Mouse (Mus musculus) activated CD4-positive, CD25-positive, alpha-beta regulatory T cell, adult 4 months (primary cell): Measurements from ENCODE around the gene Aes. TPM values are rescaled to one million over a fixed set of nuclear protein-coding genes. Genes with fewer than 3 reads are reported as not detected.

ENCODE experiments used
- ATAC-seq: one replicate; pipeline ENCODE4 v1.8.0; 2017
- polyA plus RNA-seq, 2 experiments: library from polyadenylated mRNA; unstranded; fragments of 100-300 nt; shearing (Covaris generic); gene quantifications; one replicate each; pipeline ENCODE4 v1.2.1; 2017

Gene Aes
- polyA plus RNA-seq, result 100 to 1,000 TPM; 120 to 125 TPM

DNA sequence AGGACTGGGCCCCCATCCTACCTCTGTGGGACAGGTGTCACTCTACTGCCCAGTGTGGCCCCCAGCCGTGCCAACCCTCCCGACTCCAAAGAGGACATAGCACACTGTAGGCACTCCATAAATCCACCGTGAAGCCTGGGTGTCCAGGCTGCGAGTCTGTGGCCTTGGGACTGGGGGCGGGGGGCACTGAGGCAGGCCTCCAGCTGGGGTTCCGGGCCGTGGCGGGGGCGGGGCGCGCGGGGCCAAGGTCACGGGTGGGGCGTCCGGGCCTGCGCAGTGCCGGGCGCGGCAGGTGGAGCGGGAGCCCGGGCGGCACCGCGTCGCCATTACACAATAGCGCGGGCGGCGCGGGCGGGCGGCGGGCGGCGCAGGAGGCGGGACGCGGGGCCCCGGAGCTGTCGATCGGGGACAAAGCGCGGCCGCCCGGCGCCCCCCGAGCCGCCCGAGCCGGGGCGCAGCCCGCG is at the start of gene Aes:
Gene Aes, plus strand, starts transcription at position 326 of the 464 bp plus-strand sequence.
- peak; percentile 28 for ATAC-seq

DNA sequence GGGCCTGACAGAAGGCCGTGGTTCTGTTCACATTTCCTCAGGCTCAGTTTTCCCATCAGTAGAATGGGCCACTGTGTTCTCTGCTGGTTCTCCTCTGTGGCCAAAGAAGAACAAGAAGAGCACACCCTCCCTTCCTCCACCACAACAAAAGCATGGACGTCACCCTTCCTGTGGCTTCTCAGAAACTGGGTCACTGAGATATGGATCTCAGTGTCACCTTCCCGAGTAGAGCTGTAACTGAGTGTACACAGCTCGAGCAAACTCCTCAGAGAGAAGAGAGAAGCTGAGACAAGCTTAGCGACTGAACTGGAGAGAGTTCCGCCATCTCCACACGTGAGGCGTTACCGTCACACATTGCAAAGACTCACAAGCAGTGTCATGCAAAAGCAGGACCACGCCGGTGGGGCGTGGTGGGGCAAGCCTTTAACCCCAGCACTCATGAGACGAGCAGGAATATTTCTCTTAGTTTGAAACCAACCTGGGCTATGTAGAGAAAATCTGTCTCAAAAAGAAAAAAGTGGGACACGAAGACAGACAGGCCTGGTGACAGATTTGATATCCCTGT is 49.0 kb upstream of the Aes start:
- ATAC-seq, result peak; percentile 68

DNA sequence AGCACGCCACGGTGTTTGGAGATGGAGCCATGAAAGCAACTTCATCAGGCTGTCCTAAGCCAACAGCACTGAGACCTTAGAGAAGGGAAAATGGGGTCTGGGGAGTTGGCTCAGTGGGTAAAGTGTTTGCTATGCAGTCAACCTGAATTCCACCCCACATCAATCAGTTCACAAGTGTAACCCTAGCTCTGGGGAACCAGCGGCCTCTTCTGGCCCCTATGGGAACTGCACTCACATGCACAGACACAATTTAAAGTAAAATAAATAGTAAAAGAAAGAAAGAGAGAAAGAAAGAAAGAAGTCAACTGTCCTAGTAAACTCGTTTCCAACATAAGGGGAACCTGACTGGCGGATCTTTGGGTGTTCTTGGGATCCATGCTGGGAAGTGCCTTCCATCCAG is 45.5 kb upstream of the Aes start:
- ATAC-seq, result no peak

DNA sequence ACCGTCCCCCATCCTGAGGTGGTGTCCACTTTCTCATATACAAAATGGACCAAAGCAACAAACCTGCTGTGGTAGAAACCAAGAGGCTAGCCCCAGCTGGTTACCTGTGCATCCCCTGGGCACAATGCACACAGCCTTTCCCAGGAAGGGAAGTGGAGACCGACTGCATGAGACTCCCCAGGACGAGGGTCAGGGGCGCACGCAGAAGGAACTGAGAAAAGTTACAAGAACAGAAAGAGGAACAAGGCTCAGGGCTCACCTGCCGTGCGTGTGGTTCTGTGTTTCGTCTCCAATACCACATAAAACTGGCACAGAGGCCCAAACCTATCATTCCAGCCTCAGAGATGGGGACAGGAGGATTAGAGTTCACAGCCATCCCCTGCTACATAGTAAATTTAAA is 42.1 kb upstream of the Aes start:
- ATAC-seq, result no peak

DNA sequence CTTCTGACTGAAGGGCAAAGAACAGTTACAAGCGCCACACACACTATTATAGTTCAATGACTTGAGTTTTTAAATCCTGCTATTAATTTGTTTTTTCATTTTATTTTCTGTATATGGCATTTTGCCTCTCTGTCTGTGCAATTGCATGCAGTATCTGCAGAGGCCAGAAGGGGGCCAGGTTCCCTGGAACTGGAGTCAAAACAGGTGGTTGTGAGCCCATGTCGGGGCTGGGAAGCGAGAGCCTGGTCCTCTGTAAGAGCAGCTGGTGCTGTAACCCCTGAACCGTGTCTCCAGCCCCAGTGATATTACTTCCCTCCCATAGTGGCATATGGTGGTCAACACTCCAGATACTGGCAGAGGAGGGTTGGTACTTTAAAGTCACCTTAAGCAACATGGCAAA is 40.7 kb upstream of the Aes start:
- peak; percentile 79 for ATAC-seq

DNA sequence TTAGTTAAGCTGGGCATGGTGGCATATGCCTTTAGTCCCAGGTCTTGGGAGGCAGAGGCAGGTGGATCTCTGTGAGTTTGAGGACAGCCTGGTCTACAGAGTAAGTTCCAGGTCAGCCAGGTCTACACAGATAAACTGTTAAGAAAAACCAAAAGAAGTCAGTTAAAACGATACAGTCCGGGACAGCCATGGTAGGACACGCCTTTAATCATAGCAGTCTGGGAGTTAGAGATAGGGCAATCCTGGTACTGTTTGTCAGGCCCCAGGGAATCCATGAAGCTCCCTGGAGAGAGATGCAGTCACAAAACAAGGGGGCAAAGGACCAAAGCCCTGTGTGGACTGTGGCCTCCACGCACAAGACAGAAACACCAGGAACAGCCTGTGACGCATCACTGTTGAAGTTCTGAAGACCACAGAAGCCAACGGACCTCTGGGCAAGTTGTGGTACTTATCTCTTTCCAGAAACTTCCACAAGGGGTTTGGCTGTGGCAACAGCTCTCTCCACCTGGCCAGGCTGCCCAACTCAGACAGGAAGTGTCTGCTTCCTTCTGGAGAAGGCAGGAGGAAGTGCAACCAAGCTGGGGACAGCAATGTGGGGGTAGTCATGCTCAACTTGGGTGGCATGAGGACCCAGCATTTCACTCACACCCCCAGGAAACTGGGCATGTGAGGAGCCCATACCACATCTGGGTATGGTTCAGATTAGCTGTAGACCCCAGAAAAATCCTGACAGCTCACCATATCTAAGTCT is 39.9 kb upstream of the Aes start:
- no peak for ATAC-seq

DNA sequence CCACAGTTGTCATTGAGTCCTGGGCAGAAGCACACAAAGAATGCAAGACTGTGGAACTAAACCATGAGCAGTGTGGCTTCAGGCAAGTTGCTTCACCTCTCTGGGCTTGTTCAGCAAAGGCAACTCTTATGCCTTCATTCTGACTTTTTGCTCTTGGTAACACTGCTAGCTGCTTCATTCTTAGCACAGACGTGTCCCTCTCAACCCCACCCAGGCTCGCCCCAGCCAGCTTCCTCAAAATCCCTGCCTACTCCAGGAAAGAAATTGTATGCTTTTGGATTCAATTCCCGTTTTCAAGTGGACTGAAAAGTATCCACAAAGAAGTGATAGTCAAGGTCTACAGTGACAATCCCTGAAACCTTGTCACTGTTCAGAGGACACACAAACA is 39.3 kb upstream of the Aes start:
- ATAC-seq, result no peak

DNA sequence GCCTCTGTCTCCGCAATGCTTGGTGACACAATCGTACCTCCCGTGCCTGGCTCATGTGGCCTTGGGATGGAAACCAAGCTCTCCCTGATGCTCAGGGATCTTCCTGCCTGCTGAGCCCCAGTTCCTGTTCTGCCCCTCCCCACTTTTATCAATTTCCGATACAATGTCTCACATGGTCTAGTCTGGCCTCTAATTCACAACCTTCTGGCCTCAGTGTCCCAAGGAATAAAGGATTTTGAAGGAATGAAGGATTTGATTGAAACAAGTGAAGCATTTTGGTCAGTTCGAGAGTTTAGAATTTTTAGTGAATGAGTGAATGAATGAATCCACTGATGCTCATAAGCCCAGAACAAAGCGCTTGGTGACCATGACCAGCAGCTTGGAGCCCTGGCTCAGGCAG is 36.1 kb upstream of the Aes start:
- ATAC-seq, result no peak

DNA sequence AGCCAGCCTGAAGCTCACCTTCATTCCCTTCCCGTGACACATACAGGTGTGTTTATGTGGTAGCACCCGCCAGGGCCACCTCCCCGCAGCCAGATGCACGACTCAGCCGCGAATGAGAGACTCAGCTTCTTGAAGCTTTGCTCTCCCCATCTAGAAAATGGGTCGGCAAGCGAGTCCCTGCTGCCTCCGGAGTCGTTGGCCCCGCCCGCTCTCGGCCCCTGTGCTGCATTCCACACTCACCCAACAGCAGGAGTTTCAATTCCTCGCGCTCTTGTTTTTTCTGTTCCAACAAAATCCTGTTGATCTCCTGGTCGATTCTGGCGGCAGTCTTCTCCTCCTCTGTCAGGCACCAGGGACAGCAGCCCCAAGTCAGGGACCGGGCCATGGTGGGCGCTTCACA is 35.7 kb upstream of the Aes start:
- ATAC-seq, result peak; percentile 22

DNA sequence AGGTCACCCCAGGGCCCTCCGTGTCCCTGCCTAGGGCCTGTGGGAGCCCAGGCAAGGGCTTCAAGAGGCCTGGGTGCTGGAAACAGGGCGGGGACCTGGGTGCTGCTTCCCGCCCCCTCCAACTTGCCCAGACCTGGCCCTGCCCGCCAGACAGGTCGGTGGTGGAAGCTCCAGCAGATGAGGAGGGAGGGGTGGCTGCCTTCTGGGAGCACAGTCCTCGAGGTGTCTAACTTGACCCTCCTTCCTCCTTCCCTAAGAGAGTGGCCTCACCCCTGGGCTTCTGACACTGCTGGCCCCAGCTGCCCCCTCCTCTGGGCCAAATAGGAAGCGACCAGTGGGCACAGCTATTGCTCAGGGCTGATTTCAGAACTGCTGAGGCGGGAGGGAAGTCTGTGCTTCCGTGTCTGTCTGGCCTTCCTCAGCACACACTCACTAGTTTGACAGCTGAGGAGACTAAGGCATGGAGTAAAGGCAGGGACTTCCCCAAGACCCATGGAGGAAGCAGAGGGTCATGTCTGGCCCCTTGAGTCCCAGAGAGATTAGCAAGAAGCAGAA is 35.2 kb upstream of the Aes start, which contains the start of gene Gna15:
Gene Gna15, minus strand, starts transcription at position 175 of the 555 bp plus-strand sequence.
- ATAC-seq, result peak; percentile 55

DNA sequence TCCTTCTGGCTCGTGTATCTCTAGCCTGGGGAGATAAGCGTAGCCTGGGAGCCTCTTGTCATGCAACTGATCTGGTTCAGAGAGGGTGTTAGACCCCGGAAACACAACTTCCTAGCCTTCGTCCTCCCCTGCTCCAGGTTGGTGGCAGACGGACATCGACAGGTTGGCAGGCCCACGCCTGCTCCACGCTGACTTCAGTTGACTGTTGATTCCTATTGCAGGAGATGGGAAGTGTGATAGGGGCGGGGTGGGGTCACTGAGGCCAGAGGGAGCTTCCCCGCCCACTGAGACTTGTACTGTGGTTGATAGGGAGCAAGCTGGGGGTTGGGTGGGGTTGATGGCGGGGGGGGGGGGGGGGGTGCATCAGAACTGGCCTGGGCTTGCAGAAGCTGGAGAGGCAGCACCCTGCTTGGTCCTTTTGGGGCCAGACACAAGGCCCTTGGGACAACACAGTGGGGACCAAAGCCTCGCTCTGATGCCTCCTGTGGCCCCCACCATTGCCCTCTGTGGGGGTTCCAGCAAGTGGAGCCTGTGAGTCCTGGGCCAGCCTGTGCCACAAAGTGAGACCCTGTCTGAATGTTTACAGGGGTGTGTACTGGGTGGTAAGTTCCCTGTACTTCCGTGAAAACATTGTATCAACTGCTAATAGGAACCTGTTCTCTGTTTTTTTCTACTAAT is 34.1 kb upstream of the Aes start:
- ATAC-seq, result no peak

DNA sequence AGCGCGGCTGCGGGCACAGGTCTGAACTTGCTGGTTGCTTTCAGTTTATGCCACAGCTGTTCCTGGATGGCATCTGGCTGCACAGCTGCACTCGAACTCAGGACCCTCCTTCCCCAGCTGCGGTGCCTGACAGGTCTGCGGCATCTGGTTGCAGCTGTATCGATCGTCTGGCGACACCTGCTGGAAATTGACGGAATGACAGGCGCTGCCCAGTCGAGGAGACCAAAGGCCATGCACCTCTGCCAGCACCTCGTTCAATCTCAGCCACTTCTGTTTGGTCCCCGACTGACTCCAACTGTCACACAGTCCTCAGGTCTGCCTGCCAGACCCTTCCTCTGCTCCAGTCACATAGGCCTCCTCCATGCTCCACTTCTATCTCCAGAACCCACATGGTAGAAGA is 32.5 kb upstream of the Aes start:
- peak; percentile 38 for ATAC-seq

DNA sequence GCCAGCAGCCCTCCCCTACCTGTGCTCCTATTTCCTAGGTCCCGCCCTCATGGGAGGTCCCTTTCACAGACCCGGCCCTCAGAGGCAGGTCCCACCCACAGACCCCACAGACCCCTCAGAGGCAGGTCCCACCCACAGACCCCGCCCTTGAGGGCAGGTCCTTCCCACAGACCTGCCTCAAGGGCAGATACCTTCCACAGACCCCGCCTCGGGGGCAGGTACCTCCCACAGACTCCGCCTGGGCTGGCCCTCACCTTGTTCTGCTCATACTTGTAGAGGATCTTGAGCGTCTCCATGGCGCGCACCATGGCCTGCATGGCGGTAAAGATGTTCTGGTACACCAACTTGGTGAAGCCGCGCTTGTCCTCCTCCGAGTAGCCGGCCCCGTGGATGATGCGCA is 24.5 kb upstream of the Aes start:
- no peak for ATAC-seq

DNA sequence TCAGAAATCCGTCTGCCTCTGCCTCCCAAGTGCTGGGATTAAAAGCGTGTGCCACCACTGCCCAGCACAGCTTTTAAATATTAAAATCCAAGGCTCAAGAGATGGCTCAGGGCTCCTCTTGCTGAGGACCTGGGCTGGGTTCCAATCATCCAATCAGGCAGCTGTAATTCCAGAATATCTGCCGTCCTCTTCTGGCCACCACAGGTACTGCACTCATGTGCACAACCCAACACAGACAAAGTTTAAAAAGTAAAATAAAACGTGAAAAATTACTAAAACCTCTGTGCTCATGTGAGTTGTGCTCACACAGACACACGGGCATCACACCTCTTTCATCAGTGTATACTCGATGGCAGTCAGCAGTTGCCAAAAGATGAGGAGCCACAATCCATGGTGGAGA is 22.6 kb upstream of the Aes start:
- ATAC-seq, result no peak

DNA sequence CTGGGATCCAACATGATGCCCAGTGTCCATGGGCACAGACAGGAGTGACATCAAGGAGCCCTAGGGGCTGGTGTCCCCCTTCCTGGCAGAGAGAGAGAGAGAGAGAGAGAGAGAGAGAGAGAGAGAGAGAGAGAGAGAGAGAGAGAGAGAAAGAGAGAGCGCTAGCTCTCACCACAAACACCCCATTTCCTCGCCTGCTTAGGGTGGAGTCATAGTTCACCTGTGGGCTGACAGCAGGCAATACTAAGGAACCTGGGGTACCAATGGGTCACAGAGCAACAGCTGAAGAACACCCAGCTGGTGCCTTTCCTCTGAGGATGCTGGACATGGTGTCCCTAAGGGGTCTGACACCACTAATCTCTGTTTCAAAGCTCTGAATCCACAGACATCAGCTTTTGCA is 21.9 kb upstream of the Aes start:
- ATAC-seq, result peak; percentile 62

DNA sequence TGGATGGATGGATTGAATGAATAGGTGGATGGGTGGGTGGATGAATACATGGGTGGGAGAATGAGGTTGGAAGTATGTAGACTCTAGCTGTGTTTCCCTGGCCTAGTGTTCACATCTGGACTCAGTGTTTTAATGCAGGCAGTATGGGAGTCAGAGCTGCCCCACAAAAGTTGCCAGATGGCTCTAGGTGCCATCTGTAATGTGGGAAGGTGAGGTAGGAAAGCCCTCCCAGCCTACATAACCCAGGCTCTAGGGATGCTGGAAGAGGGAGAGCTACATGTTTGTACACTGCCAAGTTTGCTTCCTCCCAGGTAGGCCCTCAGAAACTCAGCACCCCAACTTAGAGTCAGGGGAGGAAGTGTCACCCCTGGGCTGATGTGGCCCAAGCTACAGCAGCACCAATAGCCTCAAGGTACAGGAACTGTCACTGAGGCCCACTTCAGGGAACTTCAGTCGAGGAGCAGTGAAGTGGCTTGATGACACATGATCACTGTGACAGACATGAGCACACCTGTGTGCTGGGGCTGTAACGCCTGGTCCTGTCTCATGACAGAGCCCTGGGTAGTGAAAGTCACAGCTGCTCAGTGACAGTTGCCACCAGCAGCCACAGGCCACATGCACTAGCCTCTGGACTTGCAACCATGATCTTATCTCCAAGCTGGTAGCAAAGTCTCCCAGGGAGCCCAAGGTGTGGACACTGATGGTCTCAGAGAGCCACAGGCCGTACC is 20.8 kb upstream of the Aes start:
- ATAC-seq, result peak; percentile 45

DNA sequence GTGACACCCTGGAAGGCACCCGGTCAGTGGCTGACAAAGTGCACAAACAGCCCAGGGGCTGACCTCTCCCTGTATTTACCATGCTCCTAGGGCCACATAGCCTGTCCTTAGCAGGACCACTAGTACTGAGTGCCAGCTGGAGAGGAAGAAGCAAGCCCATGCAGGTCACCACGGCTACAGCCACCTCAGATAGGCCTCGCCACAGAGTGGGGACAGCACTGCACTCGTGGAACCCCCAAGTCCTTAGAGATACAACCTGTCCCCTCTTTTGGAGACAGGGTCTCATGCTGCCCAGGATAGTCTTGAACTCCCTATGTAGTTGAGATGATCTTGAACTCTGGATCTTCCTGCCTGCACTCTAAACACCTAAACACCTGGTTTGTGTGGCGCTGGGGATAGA is 17.9 kb upstream of the Aes start:
- ATAC-seq, result no peak

DNA sequence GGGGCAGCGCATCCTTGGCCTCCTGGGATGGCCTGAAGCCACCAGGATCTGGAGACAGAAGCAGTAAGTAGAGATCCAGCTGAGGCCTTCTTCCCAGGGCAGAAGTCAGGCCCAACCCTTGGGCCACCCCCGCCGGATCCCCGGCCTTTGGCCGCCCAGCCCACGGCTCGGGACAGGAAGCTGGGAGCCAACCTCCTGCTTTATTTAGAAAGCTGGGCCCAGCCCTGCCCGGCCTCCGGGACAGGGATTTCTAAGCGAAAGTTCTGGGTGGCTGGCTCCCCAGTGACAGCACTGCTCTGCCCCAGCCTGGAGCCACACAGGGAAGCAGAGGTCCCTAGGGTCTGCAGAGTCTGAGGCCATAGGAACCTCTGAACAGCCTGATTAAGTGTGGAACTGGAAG is 17.5 kb upstream of the Aes start:
- no peak for ATAC-seq

DNA sequence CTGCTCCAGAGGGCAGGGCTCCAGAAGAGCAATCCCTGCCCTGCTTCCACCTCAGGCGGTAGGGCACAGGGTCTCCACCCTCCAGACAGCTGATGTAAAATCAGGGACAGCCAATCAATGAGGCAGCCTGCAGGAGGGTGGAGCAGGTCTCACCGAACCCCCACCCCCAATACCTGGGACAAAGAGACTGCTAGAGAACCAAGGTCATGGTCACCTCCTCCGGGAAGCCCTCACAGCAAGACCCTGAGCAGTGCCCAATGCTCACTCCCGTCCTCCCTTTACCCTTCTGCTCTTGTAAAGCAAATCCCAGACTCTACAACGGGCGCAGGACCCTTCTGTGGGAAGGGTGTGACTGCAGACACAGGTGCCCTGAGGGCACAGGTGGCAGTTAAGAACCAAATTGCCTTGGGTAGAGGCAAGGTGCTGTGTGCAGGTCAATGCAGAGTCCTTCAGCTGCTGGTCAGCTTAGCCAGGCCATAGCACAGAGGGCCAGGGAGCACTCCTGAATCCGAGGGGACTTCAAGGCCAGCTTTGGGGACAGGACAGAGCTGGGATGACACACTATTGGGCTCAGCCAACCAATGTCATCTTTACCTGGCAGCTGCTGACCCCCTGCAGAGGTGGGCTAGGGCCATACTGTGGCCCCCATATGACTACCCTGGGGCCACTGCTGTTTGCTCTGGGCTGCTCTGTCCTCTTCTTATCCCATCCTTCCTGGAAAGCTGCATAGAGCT is 16.4 kb upstream of the Aes start:
- ATAC-seq, result no peak

DNA sequence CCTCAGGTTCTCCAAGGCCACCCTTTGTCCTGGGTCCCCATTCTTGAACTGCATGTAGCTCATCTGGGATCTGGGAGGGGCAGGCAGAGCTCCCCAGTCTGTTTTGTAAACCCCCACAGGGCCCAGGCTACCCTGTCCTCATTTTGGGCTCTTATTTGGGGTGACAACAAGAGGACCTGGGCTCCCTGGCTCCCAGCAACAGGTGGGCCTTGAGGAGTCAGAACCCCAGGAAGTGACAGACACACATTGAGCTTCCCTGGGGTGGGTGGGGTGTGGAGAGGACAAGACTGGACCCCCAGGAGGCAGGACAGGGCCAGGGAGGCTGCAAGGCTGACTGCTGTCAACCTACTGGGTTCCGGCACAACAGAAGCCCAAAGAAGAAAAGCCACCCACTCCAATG is 15.7 kb upstream of the Aes start:
- ATAC-seq, result no peak

DNA sequence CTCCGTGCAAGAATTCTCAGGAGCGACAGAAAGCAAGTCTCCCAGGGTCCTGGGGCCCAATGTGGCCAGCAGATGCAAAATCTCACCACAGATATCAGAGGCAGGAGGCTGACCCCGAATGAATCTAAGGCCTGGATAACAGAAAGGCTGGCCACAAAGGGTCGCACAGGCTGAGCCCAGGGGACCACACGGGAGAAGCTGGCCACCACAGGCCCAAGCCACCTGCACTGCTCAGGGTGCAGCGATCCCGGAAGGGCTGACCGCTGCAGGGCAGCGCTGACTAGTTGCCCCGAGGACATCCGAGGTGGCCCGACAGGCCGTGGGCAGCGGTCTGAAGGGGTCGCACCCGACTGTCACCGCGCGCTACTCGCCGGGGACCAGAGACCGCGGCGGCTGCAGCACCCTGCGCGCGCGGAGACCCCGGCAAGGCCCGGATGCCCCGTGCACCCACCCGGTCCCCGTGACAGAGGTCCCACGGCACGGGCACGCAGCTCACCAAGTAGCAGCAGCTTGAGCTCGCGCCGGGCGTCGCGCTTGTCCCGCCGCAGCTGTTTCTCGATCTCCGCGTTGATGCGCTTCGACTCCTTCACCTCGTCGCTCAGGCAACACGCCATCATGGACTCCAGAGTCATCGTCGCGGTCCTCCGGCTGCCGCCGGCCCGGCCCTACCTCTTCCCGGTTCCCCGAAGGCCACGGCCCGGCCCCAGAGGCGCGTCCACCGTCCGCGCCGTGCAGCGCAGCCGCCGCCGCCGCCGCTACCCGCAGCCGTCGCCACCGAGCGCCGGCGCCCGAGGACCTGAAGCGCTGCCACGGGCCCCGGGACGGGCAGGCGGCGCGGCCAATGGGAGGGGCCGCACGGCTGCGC is 14.8 kb upstream of the Aes start:
- ATAC-seq, result peak; percentile 8
